Mouse (Mus musculus) ES-E14 (cell line): ENCODE measurements around the gene Kpna7. TPM values are rescaled to one million over a fixed set of nuclear protein-coding genes. Genes with fewer than 3 reads are reported as not detected.

Experiments
- DNase-seq: peaks from one replicate; pipeline ENCODE4 v3.0.0-alpha.2; 2013; ENCODE audit warnings: low read depth, low spot score
- H3K27ac ChIP-seq: 2 replicates; pipeline ENCODE4 v1.5.1; 2012; ENCODE audit warnings: low read depth, mild to moderate bottlenecking, low read length, moderate library complexity, mixed read lengths; ENCODE audit not compliant: poor library complexity, insufficient read depth, severe bottlenecking
- H3K36me3 ChIP-seq: 2 replicates; pipeline ENCODE4 v1.6.1; 2012; ENCODE audit warnings: mild to moderate bottlenecking, low read length, moderate library complexity, mixed read lengths; ENCODE audit not compliant: control insufficient read depth, poor library complexity, insufficient read depth, severe bottlenecking
- H3K4me1 ChIP-seq, 2 experiments: fragments of 150-350 bp in 1 of 2; sonication (generic) in 1 of 2; 2 replicates each; pipeline ENCODE4 v1.6.1; 2012; ENCODE audit warnings: low read length in 2 of 2, mild to moderate bottlenecking in 1 of 2, mixed read lengths in 1 of 2; ENCODE audit not compliant: control insufficient read depth in 2 of 2, insufficient read depth in 2 of 2, poor library complexity in 1 of 2
- H3K4me3 ChIP-seq, 2 experiments: fragments of 150-350 bp in 1 of 2; sonication (generic) in 1 of 2; 2 replicates each; pipeline ENCODE4 v1.5.1; 2012; ENCODE audit warnings: low read length in 2 of 2, low read depth in 1 of 2, mild to moderate bottlenecking in 1 of 2, mixed read lengths in 1 of 2; ENCODE audit not compliant: insufficient read depth in 1 of 2, poor library complexity in 1 of 2, severe bottlenecking in 1 of 2
- H3K9ac ChIP-seq: 2 replicates; pipeline ENCODE4 v1.6.1; 2012; ENCODE audit warnings: low read depth, mild to moderate bottlenecking, low read length, mixed read lengths; ENCODE audit not compliant: poor library complexity, insufficient read depth, severe bottlenecking
- H3K9me3 ChIP-seq: fragments of 150-350 bp; sonication (generic); 2 replicates; pipeline ENCODE4 v1.6.1; 2012; ENCODE audit warnings: low read depth, mild to moderate bottlenecking, low read length; ENCODE audit not compliant: control insufficient read depth, insufficient read depth
- CHD2 ChIP-seq: IDR thresholded peaks from 2 replicates; pipeline ENCODE4 v1.6.1; 2014; ENCODE audit warnings: mild to moderate bottlenecking, low read depth, low read length, inconsistent platforms
- HCFC1 ChIP-seq: IDR thresholded peaks from 2 replicates; pipeline ENCODE4 v1.6.1; 2012; ENCODE audit warnings: low read length, inconsistent platforms, borderline replicate concordance; ENCODE audit not compliant: insufficient read depth
- MAFK ChIP-seq: IDR thresholded peaks from 2 replicates; pipeline ENCODE4 v1.6.1; 2014; ENCODE audit warnings: mild to moderate bottlenecking, low read depth, low read length, inconsistent platforms; ENCODE audit not compliant: insufficient read depth
- ZC3H11A ChIP-seq: IDR thresholded peaks from 2 replicates; pipeline ENCODE4 v1.6.1; 2012; ENCODE audit warnings: low read depth, mild to moderate bottlenecking, inconsistent platforms, low read length, borderline replicate concordance
- ZNF384 ChIP-seq: IDR thresholded peaks from 2 replicates; pipeline ENCODE4 v1.6.1; 2012; ENCODE audit warnings: low read depth, low read length, inconsistent platforms
- in situ Hi-C, 2 experiments: fragments of 600-800 bp; cut with MboI; formaldehyde crosslinking; loops; one replicate each; pipeline ENCODE4 v1.15.1; 2025; ENCODE audit warnings: low sequenced_read_pairs in 2 of 2, inconsistent platforms in 1 of 2; ENCODE audit not compliant: unreplicated experiment in 2 of 2
- total RNA-seq: library from RNA; depleted of rRNA; stranded (reverse); fragments of 300-350 nt; gene quantifications from 2 replicates; pipeline ENCODE4 v1.2.3, GENCODE M21; 2012

Gene Kpna7
- total RNA-seq, 1 experiment: 0.58 TPM

DNA sequence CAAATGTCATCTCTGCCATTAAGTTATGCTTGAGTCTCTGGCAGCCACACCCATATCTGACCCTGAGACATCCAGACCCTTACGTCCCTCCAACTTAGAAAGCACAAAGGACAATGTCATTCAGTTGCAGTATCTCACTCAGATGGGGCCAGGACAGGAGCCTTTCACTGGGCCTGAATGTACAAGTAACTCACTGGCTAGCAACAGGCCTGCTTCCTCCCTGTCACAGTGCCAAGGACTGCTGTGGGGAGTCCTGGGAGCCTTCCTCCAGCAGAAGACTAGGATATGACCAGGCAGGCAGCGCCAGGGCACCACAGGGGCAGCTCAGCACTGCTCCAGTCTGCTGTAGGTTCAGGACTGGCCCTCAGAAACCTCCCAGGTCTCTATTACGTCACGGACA is 45.3 kb upstream of the Kpna7 start:
- no peak overlapping the region for H3K9ac ChIP-seq
- H3K27ac ChIP-seq: no peak overlapping the region
- H3K4me3 ChIP-seq: no peak overlapping the region
- in situ Hi-C loops: no loop called here
- H3K4me1 ChIP-seq: peaks cover 0 to 4% of the 10 kb centered on the region in 2 experiments; a peak in 1 of 4 replicates
- TF ChIP-seq ZNF384 (no peak), MAFK (no peak), HCFC1 (no peak), ZC3H11A (no peak), CHD2 (no peak)
- H3K36me3 ChIP-seq: peaks cover 79% of the 10 kb centered on the region
- no peak for DNase-seq
- no peaks in the 10 kb centered on the region for H3K9me3 ChIP-seq

GRCm38 (mm10) chr5:145126580-145126979 is 42.8 kb upstream of the Kpna7 start:
- no peak overlapping the region for H3K27ac ChIP-seq
- DNase-seq: no peak
- H3K9me3 ChIP-seq: no peaks in the 10 kb centered on the region
- no peaks in the 10 kb centered on the region; a peak in 1 of 4 replicates for H3K4me1 ChIP-seq
- no peak for TF ChIP-seq CHD2
- TF ChIP-seq MAFK: no peak
- TF ChIP-seq ZC3H11A: no peak
- TF ChIP-seq ZNF384: no peak
- no peak for TF ChIP-seq HCFC1
- H3K9ac ChIP-seq: no peak overlapping the region
- H3K4me3 ChIP-seq: no peak overlapping the region
- H3K36me3 ChIP-seq: peaks cover 69% of the 10 kb centered on the region
- in situ Hi-C loops: no loop called here

GRCm38 (mm10) chr5:145123396-145123795 is 39.6 kb upstream of the Kpna7 start:
- H3K27ac ChIP-seq: no peak overlapping the region

DNA sequence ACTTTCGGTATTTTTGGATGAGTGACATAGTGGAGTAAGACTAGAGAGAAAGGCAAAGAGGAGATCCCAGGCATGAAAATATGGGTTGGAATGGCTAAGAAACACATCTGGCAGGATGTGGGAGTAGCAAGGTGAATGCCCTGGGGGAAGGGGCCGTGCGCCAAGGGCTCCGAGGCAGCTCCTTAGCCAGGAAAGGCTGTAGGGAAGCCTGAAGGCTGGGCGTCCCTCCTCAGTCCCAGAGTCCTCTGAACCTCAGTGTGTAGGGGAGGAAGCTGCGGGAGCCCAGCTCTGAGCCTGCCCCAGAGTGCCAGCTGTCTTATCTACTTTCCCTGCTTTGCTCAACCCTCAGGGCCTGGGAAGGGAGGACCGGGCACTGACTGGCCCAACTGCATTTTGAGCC is 37.1 kb upstream of the Kpna7 start:
- in situ Hi-C loops: no loop called here
- Histone ChIP-seq H3K9me3 (no peaks in the 10 kb centered on the region), H3K4me3 (no peak overlapping the region), H3K9ac (no peak overlapping the region), H3K36me3 (peaks cover 29% of the 10 kb centered on the region), H3K4me1 (peaks cover 2 to 3% of the 10 kb centered on the region in 2 experiments; a peak in 3 of 4 replicates), H3K27ac (no peak overlapping the region)
- TF ChIP-seq HCFC1: no peak
- TF ChIP-seq MAFK: no peak
- no peak for TF ChIP-seq ZC3H11A
- TF ChIP-seq ZNF384: no peak
- TF ChIP-seq CHD2: no peak
- DNase-seq: no peak

More at GRCm38 (mm10) chr5:145123396-145123795, 39.6 kb upstream of the Kpna7 start:
- peaks cover 0 to 3% of the 10 kb centered on the region in 2 experiments; a peak in 2 of 4 replicates for H3K4me1 ChIP-seq
- H3K9me3 ChIP-seq: no peaks in the 10 kb centered on the region
- H3K4me3 ChIP-seq: no peak overlapping the region
- no peak overlapping the region for H3K9ac ChIP-seq
- in situ Hi-C loops: no loop called here
- peaks cover 46% of the 10 kb centered on the region for H3K36me3 ChIP-seq
- TF ChIP-seq MAFK: no peak
- TF ChIP-seq HCFC1: no peak
- no peak for TF ChIP-seq ZNF384
- no peak for TF ChIP-seq CHD2
- TF ChIP-seq ZC3H11A: no peak
- no peak for DNase-seq

DNA sequence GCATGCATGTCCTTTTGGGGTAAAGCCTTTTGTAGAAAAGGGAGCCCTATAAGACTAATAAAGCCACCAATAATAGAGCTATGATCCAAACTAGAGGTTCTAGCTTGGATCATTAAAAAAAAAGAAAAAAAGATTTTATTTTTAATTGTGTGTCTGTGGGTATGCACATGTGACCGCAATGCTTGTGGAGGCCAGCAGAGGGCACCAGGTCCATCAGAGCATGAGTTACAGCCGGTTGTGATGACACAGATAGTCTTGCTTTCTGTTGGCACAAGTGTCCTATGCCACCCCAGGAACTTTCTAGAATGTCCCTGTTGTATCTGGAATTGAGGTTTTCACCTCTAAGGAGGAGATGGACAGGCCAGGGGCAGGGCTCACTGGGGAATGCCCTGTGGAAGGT is 35.6 kb upstream of the Kpna7 start:
- no peaks in the 10 kb centered on the region for H3K9me3 ChIP-seq
- no peak overlapping the region for H3K9ac ChIP-seq
- DNase-seq: peak; percentile 55
- H3K27ac ChIP-seq: no peak overlapping the region
- H3K36me3 ChIP-seq: peaks cover 16% of the 10 kb centered on the region
- in situ Hi-C loops: no loop called here
- peaks cover 2 to 3% of the 10 kb centered on the region in 2 experiments; a peak in 3 of 4 replicates for H3K4me1 ChIP-seq
- no peak overlapping the region for H3K4me3 ChIP-seq
- TF ChIP-seq HCFC1 (no peak), ZNF384 (peak; percentile 78; the same call in 1 of the 2 replicates)
